Mouse (Mus musculus): ENCODE measurements around the gene Laptm4a.

The Laptm4a gene

DNA sequence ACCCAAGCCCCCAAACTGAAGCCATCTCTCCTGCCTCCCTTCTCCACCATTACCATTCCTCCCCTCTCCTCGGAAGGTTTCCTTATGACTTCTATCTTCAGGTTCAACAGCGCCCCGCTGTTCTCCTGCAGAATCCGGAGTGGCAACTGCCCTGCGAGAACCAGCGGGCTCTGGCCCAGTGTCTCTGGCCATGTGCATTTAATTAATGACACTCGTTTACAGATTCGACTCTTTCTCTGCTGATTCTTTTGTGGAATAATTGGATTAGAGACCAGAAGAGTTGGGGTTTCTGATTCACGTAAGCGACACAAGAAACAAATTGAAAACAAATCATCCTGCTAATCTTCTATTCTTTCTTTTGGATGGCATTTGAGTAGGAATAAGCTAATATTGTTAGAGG is 31.7 kb downstream of the Laptm4a start:
- DNase-seq (ENCODE audit: low read depth, low spot score), result no peak

DNA sequence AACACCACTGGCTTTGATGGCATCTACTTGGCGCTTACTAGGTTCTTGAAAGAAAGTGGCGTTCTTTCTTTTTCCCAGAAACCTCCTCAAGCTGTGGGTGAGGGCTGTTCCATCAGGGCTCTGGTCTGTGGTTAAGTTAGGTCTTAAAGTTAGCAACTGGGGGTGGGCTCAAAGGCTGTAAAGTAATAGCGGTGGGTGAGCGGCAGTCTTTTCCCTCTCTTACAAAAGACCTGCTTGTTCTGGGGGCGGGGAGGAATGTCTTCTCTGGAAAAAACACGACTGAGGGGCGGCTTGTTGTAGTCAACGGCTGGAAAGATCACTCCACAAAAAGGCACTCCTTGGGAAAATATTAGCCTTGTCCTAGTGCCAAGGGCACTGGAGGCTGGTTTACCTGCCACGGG is 32.7 kb downstream of the Laptm4a start:
- no peak for DNase-seq (ENCODE audit: low read depth, low spot score)

DNA sequence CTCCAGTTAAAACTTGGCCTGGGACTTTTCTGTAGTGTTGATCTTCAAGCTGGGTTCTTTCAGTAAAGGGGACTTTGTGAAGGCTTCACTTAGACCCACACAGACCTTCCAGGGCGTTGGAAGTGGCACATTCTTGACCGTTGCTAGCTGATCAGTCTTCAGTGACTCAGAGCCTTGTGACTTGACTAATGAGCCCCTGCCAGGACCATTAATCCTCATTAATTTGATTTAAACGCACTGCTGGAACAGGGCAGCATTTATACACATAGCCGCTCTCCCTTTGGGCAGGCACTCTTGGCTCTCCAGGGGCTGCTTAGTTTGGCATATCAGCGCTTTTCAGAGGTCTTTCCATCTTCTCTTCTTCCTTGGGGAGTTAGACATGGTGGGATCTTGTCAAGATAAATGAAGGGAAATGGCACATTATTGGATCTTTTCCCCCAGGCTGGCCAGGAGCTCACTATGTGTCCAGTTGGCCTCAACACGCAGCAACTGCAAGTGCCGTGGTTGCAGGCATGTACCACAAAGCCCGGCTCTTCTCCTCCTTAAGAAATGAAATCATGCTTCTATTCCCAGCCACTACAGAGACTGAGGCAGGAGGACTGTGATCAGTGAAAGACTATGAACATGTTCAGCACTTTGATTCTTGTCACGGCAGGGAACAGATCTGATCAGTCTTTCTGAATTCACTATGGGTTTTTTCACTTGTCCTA is 40.3 kb downstream of the Laptm4a start:
- no peak for DNase-seq (ENCODE audit: low read depth, low spot score)

DNA sequence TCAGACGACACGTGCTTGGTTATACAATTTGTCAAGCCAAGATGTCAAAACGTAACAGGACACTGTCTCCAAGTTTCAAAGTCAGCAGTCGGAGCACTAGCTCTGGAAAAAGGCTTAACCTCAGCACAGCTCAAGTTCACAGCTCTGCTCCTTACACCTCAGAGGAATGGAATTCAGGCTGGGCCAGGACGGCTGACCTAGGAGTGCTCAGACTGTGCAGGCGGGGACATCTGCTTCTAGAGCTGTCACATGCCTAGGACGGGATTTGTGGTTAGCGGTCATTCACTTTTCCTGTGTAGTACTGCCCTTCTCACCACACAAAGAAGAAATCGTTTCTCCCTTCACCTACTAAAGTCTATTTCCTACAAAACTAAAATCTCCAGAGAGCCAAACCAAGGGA is 48.4 kb downstream of the Laptm4a start:
- DNase-seq (ENCODE audit: low read depth, low spot score), result peak; percentile 78

DNA sequence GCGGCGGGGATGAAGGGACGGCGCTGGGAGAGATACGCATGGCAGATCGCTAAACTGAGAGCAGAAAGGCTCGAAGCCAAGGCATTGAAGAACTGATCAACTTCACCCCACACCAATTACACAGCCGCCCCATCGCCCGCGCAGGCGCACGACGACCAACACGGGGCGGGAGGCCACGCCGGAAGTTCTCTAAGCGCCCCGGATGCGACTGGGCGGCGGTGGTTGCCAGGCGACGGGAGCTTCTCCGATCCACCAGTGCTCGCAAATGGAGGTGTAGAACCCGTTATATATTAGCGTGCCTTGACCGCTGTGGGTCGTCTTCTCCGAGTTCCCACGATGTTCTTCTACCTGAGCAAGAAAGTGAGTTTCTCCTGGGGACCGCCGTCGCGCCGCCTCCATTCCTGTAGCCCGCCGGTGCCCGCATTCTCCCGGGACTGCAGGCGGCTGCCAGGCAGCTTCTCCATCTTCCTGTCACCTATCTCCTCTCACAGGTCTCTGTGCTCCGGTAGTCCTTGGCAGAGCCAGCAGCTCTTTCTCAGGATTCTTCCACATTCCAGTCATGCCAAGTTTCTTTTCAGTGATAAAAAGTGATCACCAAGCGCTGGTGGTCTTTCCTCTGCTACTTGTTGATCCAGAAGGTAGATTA is 52.5 kb downstream of the Laptm4a start, which contains the start of gene Wdr35:
Gene Wdr35, plus strand, starts transcription at position 73 of the 646 bp plus-strand sequence.
- peak; percentile 94 for DNase-seq (ENCODE audit: low read depth, low spot score)

DNA sequence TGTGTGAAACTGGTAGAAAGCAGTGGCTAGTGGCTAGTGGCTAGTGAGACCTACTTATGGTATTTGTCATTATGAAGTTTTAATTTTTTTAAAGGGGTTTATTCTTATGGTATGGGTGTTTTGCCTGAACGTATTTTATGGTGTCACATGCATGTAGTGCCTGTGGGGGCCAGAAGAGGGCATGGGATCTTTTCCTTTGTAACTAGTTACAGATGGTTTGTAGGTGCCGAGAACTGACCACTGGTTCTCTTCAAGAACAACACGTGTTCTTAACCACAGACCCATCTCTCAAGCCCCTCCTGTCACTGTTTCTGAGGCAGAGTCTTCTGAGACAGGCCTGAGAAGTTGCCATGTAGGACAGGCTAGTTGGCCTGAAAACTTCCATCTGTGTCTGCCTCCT is 53.6 kb downstream of the Laptm4a start:
- peak; percentile 66 for DNase-seq (ENCODE audit: low read depth, low spot score)
